ENCODE assay signal across 17 mouse cellular contexts in genomic region chr12:111137079-111137478, GRCm38 (mm10). TPM values are rescaled to one million over a fixed set of nuclear protein-coding genes. Genes with fewer than 3 reads are reported as not detected.
DNase-seq lines count a peak whose midpoint lies in the region; TF ChIP-seq lines count a peak whose summit lies in the region.
"Had no signal": no experiment of that assay in that cellular context is flagged by ENCODE, and none has a peak within 500 bp of the region (broad histone marks: within the 10 kb centered on the region; RNA-seq: fewer than 3 reads in every experiment).

No protein-coding gene starts in this region.

- 0 out of 2 replicates have a peak, but pooled peaks have one; percentile 16 for TF ChIP-seq CTCF in small intestine, adult 2 months (IDR thresholded peaks at IDR 0.05; ENCODE audit: extremely low read depth, insufficient read length, insufficient replicate concordance, low read depth, low read length)

- no peaks in the 10 kb centered on the region for H3K36me3 ChIP-seq in small intestine, adult 2 months (ENCODE audit: control insufficient read depth, insufficient read depth, low read length)
- H3K36me3 ChIP-seq: embryonic facial prominence, embryonic 13.5 days had no signal

- 65% methylated on average over 2 of the region's 2 CpGs for WGBS in small intestine, adult 2 months

- H3K4me3 ChIP-seq in small intestine, adult 2 months (ENCODE audit: low read depth, low read length) = no peak overlapping the region
- H3K4me3 ChIP-seq: embryonic facial prominence, embryonic 13.5 days had no signal

- no peaks in the 10 kb centered on the region for H3K4me1 ChIP-seq in small intestine, adult 2 months (ENCODE audit: control insufficient read depth, insufficient read depth, insufficient read length, low read length)

- H3K27me3 ChIP-seq in small intestine, adult 2 months (ENCODE audit: control insufficient read depth, insufficient read depth, low read length) = no peaks in the 10 kb centered on the region
- H3K27me3 ChIP-seq: embryonic facial prominence, embryonic 13.5 days had no signal

- peak; percentile 17 for DNase-seq in embryo, embryonic 10 days (ENCODE audit: low spot score)
- no peak for DNase-seq in embryo, embryonic 9.5 days (ENCODE audit: extremely low spot score)
- DNase-seq in lung, postnatal 36 days = peak; percentile 22
- no peak for DNase-seq in lung, postnatal 4 days
- DNase-seq in induced T-regulatory cell, adult 2 months (ENCODE audit: low read depth) = peak; percentile 27
- DNase-seq in adrenal gland, adult 2 months = no peak
- DNase-seq in right cerebral cortex, postnatal 25 days = no peak
- DNase-seq: cerebellum, adult 11-12 months; right cerebral cortex, postnatal 4 days had no signal

- TF ChIP-seq POLR2A in small intestine, adult 2 months (IDR thresholded peaks at IDR 0.05; ENCODE audit: low read depth, low read length) = no peak

- H3K27ac ChIP-seq in small intestine, adult 2 months (ENCODE audit: insufficient read depth, low read depth, low read length) = no peak overlapping the region
- H3K27ac ChIP-seq: embryonic facial prominence, embryonic 13.5 days had no signal

RNA-seq across cellular contexts. Expression of gene Traf3, which starts 29.1 kb away (rescaled TPM):
- polyA plus RNA-seq in small intestine, adult 2 months (2012; rRNA removed) = 8.8 and 13.5 TPM in 2 replicates
- 10 to 100 TPM; 25.7 to 35.6 TPM for total RNA-seq in adrenal gland, adult 2 months (2021)
- 22.7 and 23.3 TPM in 2 replicates for polyA plus RNA-seq in adrenal gland, adult 2 months (2012; rRNA removed)

RNA-seq across cellular contexts. Expression of gene 4930595D18Rik, which starts 47.2 kb away (rescaled TPM):
- polyA plus RNA-seq in small intestine, adult 2 months (2012; rRNA removed) = not detected in 2 replicates
- total RNA-seq in adrenal gland, adult 2 months (2021) = not detected
- not detected in 2 replicates for polyA plus RNA-seq in adrenal gland, adult 2 months (2012; rRNA removed)
- total RNA-seq: adrenal gland, postnatal 4 days; left cerebral cortex, postnatal 25 days had no signal
- polyA plus RNA-seq: C2C12; embryonic facial prominence, embryonic 13.5 days; forebrain, embryonic 14.5 days; heart, postnatal 0 days; intestine, embryonic 14.5 days had no signal

Comparison
In these comparisons a context has a peak if more than half of its experiments do, and no peak if none do; other contexts are left out.
1. DNase-seq: peak in embryo, embryonic 10 days (single experiment), lung, postnatal 36 days (single experiment) and induced T-regulatory cell, adult 2 months (single experiment); none in embryo, embryonic 9.5 days (single experiment), lung, postnatal 4 days (0 of 2), adrenal gland, adult 2 months (single experiment) and right cerebral cortex, postnatal 25 days (single experiment).